Mouse (Mus musculus) testis, adult 2 months (tissue): ENCODE measurements at regions not wholly inside any gene's neighbourhood (a gene's known extent, or its start where the extent isn't known, plus 50 kb on each side); places are given as distances from the start of the nearest gene placed in this dataset.

ENCODE experiments used
- CTCF ChIP-seq: fragments of 200-500 bp; IDR thresholded peaks from 2 replicates; pipeline ENCODE4 v1.5.1; 2012; ENCODE audit warnings: low read depth, mild to moderate bottlenecking, inconsistent platforms, low read length, moderate library complexity; ENCODE audit not compliant: control insufficient read depth, insufficient read depth, insufficient replicate concordance
- POLR2A ChIP-seq: fragments of 200-500 bp; IDR thresholded peaks from 2 replicates; pipeline ENCODE4 v1.6.1; 2012; ENCODE audit warnings: low read depth, mild to moderate bottlenecking, inconsistent platforms, low read length, moderate library complexity; ENCODE audit not compliant: control insufficient read depth

DNA sequence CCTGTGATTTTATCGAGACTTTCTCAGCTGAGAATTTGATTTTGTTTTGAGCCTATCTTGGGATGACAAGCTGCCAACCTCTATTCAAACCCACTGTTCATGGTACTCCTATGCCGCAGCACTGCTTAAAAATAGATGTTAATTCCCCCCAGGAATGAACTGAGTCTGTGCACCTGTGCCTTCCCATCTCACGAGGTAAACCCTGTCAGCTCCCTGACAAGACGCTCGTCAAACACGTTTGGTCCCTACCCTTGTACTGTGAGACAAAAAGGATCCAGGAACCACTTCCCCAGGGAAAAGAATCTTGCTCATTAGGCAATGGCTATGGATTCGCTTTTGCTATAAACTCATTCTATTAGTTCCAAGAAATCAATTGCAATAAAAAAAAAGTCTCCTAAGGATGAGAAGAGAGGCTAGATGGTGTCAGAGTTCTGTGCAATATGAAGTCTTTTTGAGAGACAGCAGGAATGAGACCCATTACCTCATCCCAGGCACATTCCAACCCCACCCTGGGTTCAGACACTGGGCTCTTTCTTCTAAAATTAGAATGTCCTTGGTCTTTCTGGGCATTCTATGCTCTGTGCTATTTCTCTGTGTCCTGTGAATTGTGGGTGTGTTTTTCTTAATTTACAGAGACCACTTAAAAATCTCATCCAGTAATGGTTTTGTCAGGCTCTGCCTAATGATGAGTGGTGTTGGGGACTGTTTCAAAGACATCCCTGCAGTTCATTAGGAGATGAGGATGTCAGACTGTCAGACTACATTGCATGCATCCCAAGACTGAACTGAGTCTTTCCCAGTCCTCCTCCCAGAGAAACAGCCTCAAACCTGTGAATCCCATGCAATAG lies 167.7 kb upstream of the Pabpc6 start:
- no peak for TF ChIP-seq POLR2A
- TF ChIP-seq CTCF = no peak
